Mouse (Mus musculus) erythroblast, embryonic 14.5 days (primary cell): ENCODE data around the gene Arf6.

Experiments
- GATA1 ChIP-seq: IDR thresholded peaks from 2 replicates; pipeline ENCODE4 v1.6.1; 2012; ENCODE audit warnings: low read length, inconsistent platforms, mixed read lengths
- TAL1 ChIP-seq: IDR thresholded peaks from 3 replicates; pipeline ENCODE4 v1.6.1; 2012; ENCODE audit warnings: low read length, inconsistent platforms, mixed read lengths

DNA sequence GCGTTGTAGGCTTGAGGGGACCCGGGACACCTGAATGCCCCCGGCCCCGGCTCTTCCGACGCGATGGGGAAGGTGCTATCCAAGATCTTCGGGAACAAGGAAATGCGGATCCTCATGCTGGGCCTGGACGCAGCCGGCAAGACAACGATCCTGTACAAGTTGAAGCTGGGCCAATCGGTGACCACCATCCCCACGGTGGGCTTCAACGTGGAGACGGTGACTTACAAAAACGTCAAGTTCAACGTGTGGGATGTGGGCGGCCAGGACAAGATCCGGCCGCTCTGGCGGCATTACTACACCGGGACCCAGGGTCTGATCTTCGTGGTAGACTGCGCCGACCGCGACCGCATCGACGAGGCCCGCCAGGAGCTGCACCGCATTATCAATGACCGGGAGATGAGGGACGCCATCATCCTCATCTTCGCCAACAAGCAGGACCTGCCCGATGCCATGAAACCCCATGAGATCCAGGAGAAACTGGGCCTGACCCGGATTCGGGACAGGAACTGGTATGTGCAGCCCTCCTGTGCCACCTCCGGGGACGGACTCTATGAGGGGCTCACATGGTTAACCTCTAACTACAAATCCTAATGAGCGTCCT is 881 bp downstream of the Arf6 start:
- TF ChIP-seq GATA1, result no peak
- TF ChIP-seq TAL1, result no peak
